Mouse (Mus musculus): ENCODE measurements around the gene Ano7.
"Not testable (repeated sequence)": the region's sequence is repeated elsewhere in the genome, so short reads cannot be mapped to it uniquely, and the experiment has no call there.

Gene Ano7

GRCm38 (mm10) chr1:93445822-93446162 lies 72.1 kb downstream of the Ano7 start:
- DNase-seq (ENCODE audit: low read depth, low spot score): no peak

GRCm38 (mm10) chr1:93450118-93450517 lies 76.4 kb downstream of the Ano7 start:
- not testable (repeated sequence) for DNase-seq (ENCODE audit: low read depth, low spot score)

- no peak for DNase-seq (ENCODE audit: low read depth, low spot score)
Measured at GRCm38 (mm10) chr1:93453721-93454255, 80.1 kb downstream of the Ano7 start.

All from telencephalon, adult 2 months (tissue).